Comparison of ENCODE assay signal across 10 mouse cellular contexts in the genomic region with DNA sequence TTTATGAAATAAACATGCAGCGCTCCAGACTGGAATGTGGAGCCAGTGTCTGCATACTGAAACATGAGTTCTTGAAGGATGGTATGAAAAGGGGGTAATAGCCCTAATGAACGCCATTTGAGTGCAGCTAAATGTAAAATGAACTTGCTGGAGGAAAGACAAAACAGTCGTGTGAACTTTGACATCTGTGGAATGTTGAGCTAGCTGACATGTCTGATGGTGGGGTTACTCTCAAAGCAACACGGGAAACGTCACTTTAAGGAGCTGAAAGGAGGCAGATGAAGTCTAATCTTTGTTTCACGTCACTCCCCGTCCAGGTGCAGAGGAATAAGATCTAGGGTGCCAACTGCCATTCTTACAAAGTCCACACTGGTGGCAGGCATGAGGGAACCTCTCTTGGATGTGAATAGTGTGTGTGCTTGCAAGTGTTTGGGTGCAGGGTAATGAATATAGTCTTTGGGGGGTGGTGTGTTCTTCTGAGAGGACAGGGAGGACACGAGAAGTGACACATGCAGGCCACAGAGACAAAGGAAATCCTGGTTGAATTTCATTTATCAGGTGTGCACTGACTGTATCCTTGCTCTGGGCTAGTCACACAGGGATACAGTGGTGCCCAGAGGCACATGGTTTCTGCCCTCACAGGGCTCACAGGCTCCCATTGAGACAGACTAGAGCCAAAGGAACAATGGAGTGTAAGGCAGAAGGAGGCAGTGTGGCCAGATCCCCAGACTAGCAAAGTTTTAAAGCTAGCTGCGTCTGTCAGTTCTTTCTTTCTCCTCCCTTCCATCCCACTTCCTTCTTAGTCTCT.
DNase-seq lines count a peak whose midpoint lies in the region; ATAC-seq and TF ChIP-seq lines count a peak whose summit lies in the region.
"Had no signal": no experiment of that assay in that cellular context is flagged by ENCODE, and none has a peak within 500 bp of the region (broad histone marks: within the 10 kb centered on the region; RNA-seq: fewer than 3 reads in every experiment).

No protein-coding gene starts in this region.

- no peaks in the 10 kb centered on the region for H3K36me3 ChIP-seq in forebrain, embryonic 14.5 days (ENCODE audit: control insufficient read depth, insufficient read depth, low read length)
- no peaks in the 10 kb centered on the region for H3K36me3 ChIP-seq in limb, embryonic 11.5 days (ENCODE audit: control insufficient read depth, insufficient read depth, low read length)
- H3K36me3 ChIP-seq: liver, embryonic 12.5 days had no signal

- no peak for ATAC-seq in forebrain, embryonic 14.5 days
- no peak for ATAC-seq in limb, embryonic 11.5 days (ENCODE audit: insufficient number of reproducible peaks, low FRiP score, low TSS enrichment, low read depth)
- no peak for ATAC-seq in megakaryocyte-erythroid progenitor cell, adult 5-6 weeks (replicated peaks; ENCODE audit: low FRiP score, low TSS enrichment, poor library complexity, severe bottlenecking)
- ATAC-seq in inflammation-experienced regulatory T-cells, adult 6 months, result no peak
- ATAC-seq: liver, embryonic 12.5 days had no signal

- no peaks in the 10 kb centered on the region for H3K9me3 ChIP-seq in forebrain, embryonic 14.5 days (replicated peaks; ENCODE audit: control insufficient read depth, low read length)
- H3K9me3 ChIP-seq in limb, embryonic 11.5 days (ENCODE audit: control insufficient read depth, low read length), result no peaks in the 10 kb centered on the region
- H3K9me3 ChIP-seq: liver, embryonic 12.5 days had no signal

- TF ChIP-seq CTCF in gastrocnemius, adult 2 months (IDR thresholded peaks at IDR 0.05), result no peak

- H3K4me3 ChIP-seq in gastrocnemius, adult 2 months, result no peak overlapping the region
- H3K4me3 ChIP-seq in forebrain, embryonic 14.5 days (ENCODE audit: low read depth, low read length), result no peak overlapping the region
- H3K4me3 ChIP-seq in limb, embryonic 11.5 days (ENCODE audit: low read depth, low read length), result no peak overlapping the region
- H3K4me3 ChIP-seq: liver, embryonic 12.5 days had no signal

- WGBS in forebrain, embryonic 14.5 days, result 8% methylated on average over 9 of the region's 9 CpGs
- WGBS in limb, embryonic 11.5 days, result 32% methylated on average over 9 of the region's 9 CpGs

- no peaks in the 10 kb centered on the region for H3K27me3 ChIP-seq in forebrain, embryonic 14.5 days (replicated peaks; ENCODE audit: control insufficient read depth, insufficient read depth, low read length)
- H3K27me3 ChIP-seq in limb, embryonic 11.5 days (ENCODE audit: control insufficient read depth, insufficient read depth, low read length), result no peaks in the 10 kb centered on the region
- H3K27me3 ChIP-seq: liver, embryonic 12.5 days had no signal

- peaks cover 47% of the 10 kb centered on the region for H3K4me1 ChIP-seq in forebrain, embryonic 14.5 days (ENCODE audit: control insufficient read depth, insufficient read depth, low read length)
- peaks cover 13% of the 10 kb centered on the region for H3K4me1 ChIP-seq in limb, embryonic 11.5 days (ENCODE audit: control insufficient read depth, insufficient read depth, low read length)
- H3K4me1 ChIP-seq: liver, embryonic 12.5 days had no signal

- no peak overlapping the region for H3K9ac ChIP-seq in forebrain, embryonic 14.5 days (ENCODE audit: low read length)
- H3K9ac ChIP-seq in limb, embryonic 11.5 days (ENCODE audit: low read length), result no peak overlapping the region
- H3K9ac ChIP-seq: liver, embryonic 12.5 days had no signal

- H3K4me2 ChIP-seq in forebrain, embryonic 14.5 days (ENCODE audit: low read length), result no peak overlapping the region
- no peak overlapping the region for H3K4me2 ChIP-seq in limb, embryonic 11.5 days (ENCODE audit: low read depth, severe bottlenecking)

- intact Hi-C loops in gastrocnemius, adult 2 months (cut with DNase I), result no loop called here

- peak overlapping the region; percentile 20 for H3K27ac ChIP-seq in gastrocnemius, adult 2 months
- peak overlapping the region; percentile 41; the same call in 1 of the 2 replicates for H3K27ac ChIP-seq in forebrain, embryonic 14.5 days (ENCODE audit: low read depth, low read length)
- peak overlapping the region; percentile 55; the same call in 1 of the 2 replicates for H3K27ac ChIP-seq in limb, embryonic 11.5 days (replicated peaks; ENCODE audit: low read depth, low read length)
- H3K27ac ChIP-seq: liver, embryonic 12.5 days had no signal

- DNase-seq in gastrocnemius, adult 2 months, result no peak
- DNase-seq in gastrocnemius, postnatal 25 days, result no peak
- DNase-seq in ES-CJ7 (ENCODE audit: low read depth, low spot score), result peak; percentile 17
- peak; percentile 44 for DNase-seq in forebrain, embryonic 14.5 days (ENCODE audit: low spot score)
- peak; percentile 32 for DNase-seq in limb, embryonic 11.5 days (ENCODE audit: low spot score)
- no peak for DNase-seq in right cerebral cortex, adult 18-20 months
- DNase-seq: cerebellum, adult 8-10 months had no signal

Comparison
In these comparisons a context has a peak if more than half of its experiments do, and no peak if none do; other contexts are left out.
1. DNase-seq: peak in ES-CJ7 (single experiment), forebrain, embryonic 14.5 days (single experiment) and limb, embryonic 11.5 days (single experiment); none in gastrocnemius, adult 2 months (single experiment), gastrocnemius, postnatal 25 days (single experiment) and right cerebral cortex, adult 18-20 months (single experiment).
2. Peak in every context shown above with its lines, with median percentiles within 50 percentile points of each other: H3K27ac ChIP-seq.